Mouse (Mus musculus) megakaryocyte-erythroid progenitor cell, adult 5-6 weeks (primary cell): Measurements from ENCODE around the gene Syngap1. TPM values are rescaled to one million over a fixed set of nuclear protein-coding genes. Genes with fewer than 3 reads are reported as not detected.
A peak's percentile ranks its signal among the peaks of the same experiment; 100 is the strongest.
"Not testable (repeated sequence)": the region's sequence is repeated elsewhere in the genome, so short reads cannot be mapped to it uniquely, and the experiment has no call there.

Source experiments
- ATAC-seq: replicated peaks from 2 replicates; pipeline ENCODE4 v1.8.0; 2016; ENCODE audit warnings: mild to moderate bottlenecking, inconsistent platforms; ENCODE audit not compliant: severe bottlenecking, poor library complexity, low FRiP score, low TSS enrichment
- total RNA-seq, 2 experiments: library from RNA; stranded (forward) in 1 of 2; stranded (reverse) in 1 of 2; fragments of 200-1000, 215-1000 nt in 1 of 2; fragments of >200 nt in 1 of 2; fragmentation: Nextera tagmentation in 1 of 2; gene quantifications; 2 replicates each; pipeline ENCODE4 v1.2.3; 2014 to 2017

The Syngap1 gene
- total RNA-seq, 2 experiments from 2014 or later, result 9.1 to 33.6 TPM

DNA sequence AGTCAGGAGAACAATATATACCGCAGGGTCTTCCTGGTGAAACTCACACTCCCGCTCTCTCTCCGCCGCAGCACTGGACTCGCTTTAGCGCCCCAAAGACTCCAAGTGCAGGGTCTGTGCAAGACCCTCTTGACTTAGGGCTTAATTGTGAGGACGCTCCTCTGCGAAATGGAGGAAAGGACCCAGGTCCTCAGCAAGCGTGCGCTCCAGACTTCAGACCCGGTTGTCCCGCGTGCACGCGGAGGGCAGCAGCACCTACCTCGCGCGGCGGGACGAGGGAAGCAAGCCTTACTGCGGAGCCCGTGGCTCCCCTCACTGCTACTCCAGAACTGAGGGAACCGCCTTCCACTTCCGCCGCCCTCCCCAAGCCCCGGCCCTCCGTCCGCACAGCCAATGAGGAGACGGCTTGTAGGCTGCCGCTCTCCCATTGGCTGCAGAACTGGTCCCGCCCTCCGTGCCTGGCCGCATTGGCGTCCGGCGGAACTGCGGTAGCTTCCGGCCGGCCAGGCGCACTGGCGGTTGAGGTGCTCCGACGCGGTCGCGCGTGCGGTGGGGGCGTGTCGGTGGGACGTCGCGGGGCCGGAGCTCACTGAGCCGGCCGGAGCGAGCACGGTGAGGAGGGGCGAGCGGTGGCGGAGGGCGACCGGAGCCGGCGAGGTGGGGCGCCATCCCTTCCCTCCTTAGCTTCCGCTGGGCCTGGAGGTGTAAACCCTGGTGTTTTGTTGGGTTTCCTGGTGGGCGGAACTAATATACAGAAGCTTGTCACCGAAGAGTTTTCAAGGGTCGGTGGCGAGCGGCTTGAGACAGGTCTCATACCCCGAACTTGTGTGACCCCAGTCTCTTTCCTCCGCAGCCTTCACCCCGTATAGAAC, 31.9 kb downstream of the Syngap1 start, which contains the start of gene Zbtb9:
Zbtb9 (plus strand) TSS at position 465 of the 872 bp plus-strand sequence.
- peak; percentile 96 for ATAC-seq

- ATAC-seq, result no peak
These were observed 33.5 kb downstream of the Syngap1 start for GRCm38 (mm10) chr17:26974547-26974946.

DNA sequence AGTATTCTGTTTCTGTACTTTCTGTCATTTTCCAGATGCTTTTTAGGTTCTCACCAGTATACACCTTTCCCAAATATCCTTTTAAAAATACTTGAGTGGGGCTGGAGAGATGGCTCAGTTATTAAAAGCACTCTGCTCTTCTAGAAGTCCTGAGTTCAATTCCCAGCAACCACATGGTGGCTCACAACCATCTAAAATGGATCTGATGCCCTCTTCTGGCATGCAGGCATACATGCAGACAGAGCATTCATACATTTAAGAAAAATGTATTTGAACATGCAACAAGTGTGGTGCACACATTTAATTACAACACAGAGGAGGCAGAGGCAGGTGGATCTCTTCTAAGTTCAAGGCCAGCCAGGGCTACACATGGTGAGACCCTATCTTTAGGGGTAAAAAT, 34.4 kb downstream of the Syngap1 start:
- no peak for ATAC-seq

DNA sequence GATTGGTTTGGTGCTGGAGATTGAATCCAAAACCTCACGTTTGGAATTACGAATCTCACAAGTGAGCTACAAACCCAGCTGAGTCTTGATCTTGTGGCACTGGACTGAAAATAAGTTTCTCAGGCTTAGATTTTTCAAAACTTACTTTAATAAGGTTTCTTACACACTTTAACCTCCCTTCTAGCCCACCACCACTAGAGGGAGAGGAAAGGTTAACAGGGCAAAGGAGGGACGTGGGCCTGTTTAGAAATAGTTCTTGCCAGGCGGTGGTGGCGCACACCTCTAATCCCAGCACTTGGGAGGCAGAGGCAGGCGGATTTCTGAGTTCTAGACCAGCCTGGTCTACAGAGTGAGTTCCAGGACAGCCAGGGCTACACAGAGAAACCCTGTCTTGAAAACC, 36.3 kb downstream of the Syngap1 start:
- ATAC-seq, result not testable (repeated sequence)

DNA sequence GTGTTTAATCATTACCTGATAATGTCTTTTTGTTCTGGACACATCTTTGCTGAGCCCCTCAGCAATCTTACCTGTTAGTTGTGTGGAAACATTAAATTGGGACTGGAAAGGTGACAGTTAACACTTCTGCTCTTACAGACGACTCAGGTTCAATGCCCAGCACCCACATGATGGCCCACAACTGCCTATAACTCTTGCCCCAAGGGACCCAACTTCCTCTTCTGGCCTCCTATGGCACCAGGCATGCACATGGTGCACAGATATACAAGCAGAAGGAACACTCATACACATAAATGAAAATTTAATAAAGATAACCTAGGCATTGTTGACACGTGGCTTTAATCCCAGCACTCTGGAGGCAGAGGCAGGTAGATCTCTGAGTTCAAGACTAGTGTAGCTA, 38.4 kb downstream of the Syngap1 start:
- no peak for ATAC-seq

DNA sequence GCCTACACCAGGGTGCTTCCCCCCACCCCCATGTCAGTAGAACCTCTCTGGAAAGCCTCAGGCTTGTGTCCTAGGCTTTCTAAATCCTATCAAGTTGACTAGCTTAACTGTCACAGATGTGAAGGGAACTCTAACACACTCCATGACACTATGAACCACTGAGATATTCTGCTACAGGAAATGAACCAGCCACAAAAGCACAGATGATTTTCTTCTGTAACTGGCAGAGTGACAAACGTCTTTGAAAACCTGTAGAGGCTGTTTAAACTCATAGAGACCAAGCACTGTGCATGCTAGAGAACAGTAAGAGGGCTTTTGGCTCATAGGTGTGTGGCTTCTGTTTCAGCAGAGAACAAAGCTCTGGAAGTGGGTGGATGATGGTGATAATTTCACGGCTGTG, 40.0 kb downstream of the Syngap1 start:
- 0 out of 2 replicates have a peak, but pooled peaks have one; percentile 22 for ATAC-seq

DNA sequence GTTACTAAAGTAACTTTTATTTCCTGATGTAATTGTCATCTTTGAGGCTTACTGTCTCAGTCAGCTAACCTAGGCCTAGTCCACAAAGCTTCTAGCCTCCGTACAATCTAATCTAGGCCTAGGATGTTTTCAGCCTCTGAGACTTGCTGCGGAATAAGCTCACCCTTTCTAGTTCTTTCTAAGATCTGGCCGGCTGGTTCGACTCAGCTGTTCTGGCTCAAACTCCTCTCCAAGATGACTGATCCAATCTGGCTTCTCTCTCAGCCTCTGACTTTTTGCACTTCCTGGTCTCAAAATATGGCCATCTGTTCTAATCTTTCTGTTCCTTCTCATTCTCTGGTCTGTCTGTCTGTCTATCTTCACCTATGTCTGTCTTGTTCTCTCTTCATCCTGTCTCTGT, 42.3 kb downstream of the Syngap1 start:
- ATAC-seq, result no peak

DNA sequence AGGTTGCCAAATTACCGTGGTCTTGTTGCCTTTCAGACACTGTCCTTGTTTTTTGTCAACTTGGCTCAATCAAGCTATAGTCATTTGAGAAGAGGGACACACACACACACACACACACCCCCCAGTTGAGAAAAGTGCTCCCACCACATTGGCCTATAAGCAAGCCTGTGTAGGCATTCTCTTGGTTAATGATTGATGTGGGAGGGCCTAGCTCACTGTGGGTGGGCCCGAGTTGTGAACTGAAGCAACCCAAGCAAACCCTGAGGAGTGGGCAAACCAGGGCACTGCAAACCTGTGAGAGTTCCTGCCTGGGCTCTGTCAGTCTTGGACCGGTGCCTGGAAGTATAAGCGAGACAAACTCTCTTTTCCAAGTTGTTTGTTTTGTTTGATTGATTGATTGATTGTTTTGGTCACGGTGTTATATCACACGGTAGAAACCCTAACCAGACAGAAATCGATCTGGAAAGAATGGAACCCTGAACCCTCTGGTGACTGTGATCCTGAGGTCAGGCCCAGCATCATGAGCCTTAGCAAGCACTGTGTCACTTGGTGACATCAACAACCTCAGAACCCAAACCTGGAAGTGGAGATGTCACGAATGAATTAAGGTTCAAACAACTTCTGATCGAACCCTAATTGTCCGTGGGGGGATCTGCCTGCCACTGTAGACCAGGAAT, 44.6 kb downstream of the Syngap1 start:
- ATAC-seq, result no peak

GRCm38 (mm10) chr17:26990521-26990920, 49.5 kb downstream of the Syngap1 start:
- no peak for ATAC-seq

- ATAC-seq, result no peak
These were observed 53.4 kb downstream of the Syngap1 start for GRCm38 (mm10) chr17:26994410-26994809.

DNA sequence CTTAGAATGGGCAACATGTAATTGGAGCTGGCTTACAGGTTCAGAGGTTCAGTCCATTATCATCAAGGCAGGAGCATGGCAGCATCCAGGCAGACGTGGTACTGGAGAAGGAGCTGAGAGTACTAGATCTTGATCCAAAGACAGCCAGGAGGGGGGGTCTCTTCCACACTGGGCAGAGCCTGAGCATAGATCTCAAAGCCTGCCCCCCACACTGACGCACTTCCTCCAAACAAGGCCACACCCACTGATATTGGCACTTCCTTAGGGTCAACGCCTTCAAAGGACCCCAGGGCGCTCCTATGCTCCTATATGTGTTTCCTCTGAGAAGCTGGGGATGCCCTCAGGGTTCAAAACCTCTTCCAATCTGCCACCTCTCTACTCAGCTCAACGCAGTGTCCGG, 54.0 kb downstream of the Syngap1 start:
- ATAC-seq, result no peak

DNA sequence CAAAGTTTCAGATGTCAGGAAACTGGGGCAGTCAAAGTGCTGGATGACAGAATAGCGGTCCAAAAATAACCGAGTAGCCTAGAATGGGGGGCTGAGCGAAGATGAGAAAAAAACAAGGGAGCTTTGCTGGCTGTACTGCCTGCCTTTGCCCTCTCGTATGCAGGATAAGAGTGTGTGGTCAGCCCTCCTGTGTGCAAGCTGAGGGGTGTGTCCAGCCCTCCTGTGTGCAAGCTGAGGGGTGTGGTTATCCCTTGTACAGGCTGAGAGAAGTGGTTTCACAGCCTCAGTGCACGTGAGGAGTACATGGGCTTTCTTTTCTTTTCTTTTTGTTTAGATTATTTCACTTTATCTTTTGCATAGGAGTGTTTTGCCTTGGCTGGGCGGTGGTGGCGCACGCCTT, 54.5 kb downstream of the Syngap1 start:
- 0 out of 2 replicates have a peak, but pooled peaks have one; percentile 45 for ATAC-seq

- ATAC-seq, result no peak
These were observed 56.6 kb downstream of the Syngap1 start for GRCm38 (mm10) chr17:26997661-26998060.

DNA sequence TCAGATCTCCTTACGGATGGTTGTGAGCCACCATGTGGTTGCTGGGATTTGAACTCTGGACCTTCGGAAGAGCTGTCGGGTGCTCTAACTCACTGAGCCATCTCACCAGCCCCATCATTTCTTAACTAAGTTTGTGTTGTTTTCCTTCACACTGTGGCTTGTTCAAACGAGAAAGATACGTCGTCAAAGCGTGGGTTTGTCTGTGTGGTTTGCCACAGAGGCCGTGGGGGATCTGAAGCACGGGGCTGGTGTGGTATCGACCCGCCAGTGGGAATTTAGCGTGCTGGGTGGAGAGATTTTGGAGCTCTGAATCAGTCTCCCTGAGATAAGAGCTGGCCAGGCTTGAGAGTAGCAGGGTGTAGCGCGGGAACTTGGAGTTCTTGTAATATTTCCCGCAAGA, 57.2 kb downstream of the Syngap1 start:
- ATAC-seq, result no peak

DNA sequence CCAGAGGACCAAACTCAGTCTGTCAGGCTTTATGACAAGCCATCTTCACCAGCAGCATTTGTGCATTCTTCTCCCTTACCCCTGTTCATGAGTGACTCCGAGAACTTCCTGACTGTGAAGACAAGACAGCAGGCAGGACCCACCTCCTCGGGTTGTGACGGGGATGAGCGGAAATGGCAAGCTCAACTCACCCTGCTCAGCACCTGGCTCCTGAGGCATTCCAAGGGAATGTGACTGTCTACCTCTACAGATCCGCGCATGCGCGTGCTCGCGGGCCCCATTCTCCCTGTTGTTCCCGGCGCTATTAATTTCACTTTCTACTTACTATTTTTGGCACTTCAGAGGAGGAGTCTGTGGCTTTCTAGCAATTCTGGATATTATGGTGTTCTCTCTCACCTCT, 58.9 kb downstream of the Syngap1 start:
- no peak for ATAC-seq

GRCm38 (mm10) chr17:27001151-27001550, 60.1 kb downstream of the Syngap1 start:
- peak; percentile 53; the same call in 1 of the 2 replicates for ATAC-seq

DNA sequence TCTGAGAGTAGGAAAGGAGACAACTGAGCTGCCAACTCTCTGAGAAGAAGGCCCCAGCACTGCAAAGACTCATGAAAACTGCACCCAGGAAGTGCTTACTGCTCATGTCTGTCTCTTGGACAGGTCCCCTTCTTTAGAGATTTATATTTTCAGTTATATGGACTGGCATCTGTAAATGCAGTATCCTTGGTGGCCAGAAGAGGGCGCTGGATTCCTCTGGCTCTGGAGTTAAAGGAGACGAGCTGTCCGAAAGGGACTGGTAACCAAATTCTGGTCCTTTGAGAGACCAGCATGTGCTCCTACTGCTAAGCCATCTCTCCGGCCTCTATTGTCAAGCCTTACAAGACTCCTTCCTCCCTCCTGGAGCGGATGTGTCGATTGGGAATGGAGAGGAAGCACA, 60.8 kb downstream of the Syngap1 start:
- ATAC-seq, result no peak

DNA sequence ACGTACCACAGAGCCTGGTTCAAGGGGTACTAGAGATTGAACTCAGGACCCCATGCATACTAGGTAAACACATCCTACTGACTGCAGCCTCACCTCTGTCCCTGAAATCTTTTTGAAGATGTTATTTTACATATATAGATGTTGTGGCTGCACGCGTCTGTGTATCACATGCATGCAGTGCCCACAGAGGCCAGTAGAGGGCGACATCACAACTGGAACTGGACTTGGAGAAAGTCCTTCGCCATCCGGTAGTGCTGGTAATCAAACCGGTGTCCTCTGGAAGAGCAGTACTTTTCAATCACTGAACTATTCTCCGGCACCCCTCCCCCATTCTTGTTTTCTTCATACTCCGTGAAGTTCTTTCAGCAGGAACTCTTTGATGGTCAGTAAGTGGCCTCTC, 63.4 kb downstream of the Syngap1 start:
- ATAC-seq, result peak; percentile 48; the same call in 1 of the 2 replicates

GRCm38 (mm10) chr17:27004903-27005485, 63.9 kb downstream of the Syngap1 start:
- ATAC-seq, result no peak

- no peak for ATAC-seq
These were observed 64.6 kb downstream of the Syngap1 start for GRCm38 (mm10) chr17:27005644-27006043.
